Mouse (Mus musculus) thymus, postnatal 10 days (tissue): ENCODE measurements around the gene Gtf3c1.
"Not testable (repeated sequence)": the region's sequence is repeated elsewhere in the genome, so short reads cannot be mapped to it uniquely, and the experiment has no call there.

Source experiments
- DNase-seq, 2 experiments: peaks; one replicate each; pipeline ENCODE4 v3.0.0; 2021; ENCODE audit warnings: low spot score in 2 of 2

Gtf3c1 gene

DNA sequence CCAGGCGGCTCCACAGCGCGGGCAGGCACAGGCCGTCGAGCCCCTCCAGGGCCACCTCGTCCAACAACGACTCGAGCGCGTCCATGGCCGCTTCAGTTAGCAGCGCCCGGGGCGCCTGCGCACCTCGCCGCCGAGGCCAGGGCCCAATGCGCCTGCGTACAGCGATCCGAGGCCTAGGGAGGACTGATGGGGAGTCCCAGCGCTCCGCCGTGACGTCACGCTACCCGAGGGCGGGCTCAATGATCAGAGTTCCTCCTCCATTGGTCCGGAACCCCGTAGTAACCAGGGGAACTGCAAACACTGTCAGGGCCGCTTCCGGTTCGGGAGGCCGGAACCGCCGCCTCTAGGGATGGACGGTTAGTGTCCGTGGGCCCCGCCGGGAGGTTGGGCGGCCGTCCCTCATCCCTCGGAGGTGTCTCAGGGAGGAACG is at the start of gene Gtf3c1, which contains the start of gene D430042O09Rik:
Gene Gtf3c1, minus strand, starts transcription at position 188 of the 430 bp plus-strand sequence.
Gene D430042O09Rik, plus strand, starts transcription at position 296 of the 430 bp plus-strand sequence.
- DNase-seq: peak; percentile 99 to 100

DNA sequence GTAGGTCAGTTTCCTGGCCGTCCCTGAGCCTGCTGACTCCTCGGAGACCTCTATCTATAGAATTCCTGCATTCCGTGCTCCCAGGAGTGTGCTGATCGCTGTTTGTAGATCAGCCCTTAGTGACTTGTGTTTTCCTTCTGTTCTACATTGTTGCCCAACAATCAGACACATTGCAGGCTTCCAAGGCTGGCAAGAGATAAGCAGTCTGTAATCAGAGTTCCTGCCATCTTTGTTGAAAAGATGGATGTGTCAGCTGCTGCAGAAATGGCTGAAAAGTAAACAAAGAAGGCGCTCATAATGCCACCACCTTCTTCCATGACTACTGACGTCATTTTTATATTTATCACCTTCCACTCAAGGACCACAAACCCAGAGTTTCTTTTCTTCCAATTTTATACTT is 49.2 kb upstream of the Gtf3c1 start:
- DNase-seq: no peak

DNA sequence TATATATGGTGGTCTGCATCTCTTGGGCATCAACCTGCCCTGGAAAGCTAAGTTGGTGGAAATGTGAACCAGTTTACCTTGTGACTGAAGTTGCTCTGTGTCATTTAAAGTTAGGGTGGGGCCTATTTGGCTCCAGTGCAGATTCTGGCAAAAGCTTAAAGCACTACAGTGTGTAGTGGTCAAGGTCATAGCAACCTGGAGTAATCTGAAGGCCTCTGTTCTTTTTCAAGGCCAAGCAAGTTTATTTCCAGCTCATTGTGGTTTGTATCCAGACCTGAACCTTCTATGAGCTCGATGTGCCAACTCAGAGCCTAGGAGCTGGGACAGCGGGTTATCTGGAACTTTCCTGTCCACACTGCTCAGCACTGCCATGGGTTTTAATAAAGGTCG is 45.7 kb upstream of the Gtf3c1 start:
- DNase-seq: no peak

DNA sequence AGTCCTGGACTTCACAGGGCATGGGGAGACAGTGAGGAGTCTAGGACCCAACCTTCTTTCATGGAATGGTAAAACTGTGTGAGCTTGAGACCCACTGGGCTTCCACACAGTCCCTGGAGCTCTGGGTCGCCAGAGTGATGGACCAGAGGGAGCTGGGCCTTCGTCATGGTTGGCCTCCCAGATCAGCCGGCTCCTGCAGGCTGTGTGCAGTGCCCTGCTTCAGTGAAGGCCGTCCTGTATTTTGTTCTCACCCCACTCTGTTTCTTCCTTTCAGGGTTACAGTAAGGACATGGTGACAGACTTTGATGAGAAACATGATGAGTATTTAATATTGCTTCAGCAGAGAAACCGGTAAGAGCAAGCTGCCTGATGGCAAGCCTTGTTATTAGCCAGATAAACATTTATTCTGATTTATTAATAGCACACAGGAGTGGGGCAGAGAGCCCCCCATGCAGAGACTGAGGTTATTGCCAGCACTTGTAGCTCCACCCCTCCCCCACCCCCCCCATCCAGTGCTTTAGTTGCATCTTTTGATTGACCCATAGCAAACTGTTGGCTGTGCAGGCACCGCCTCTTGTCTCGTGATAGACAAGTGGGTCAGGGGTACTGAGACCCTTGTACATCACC is 45.2 kb upstream of the Gtf3c1 start:
- no peak for DNase-seq

DNA sequence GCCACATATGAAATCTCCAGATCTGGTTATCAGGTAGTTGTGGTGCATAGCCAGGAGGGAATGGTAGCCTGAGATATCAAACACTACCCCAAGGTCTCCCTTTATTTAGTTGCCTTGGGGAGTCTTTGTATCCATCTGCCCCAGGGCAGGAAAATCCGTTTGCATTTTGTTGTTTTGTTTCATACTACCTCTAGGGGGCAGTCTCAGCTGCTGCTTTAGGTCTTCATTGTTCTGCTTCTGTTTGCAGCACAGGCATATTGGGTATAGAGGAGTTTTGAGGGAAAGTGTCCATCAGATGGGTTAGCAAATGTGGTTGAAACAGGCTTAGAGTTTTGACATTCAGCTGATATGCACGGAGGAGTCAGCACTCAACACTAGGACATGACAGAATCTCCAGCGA is 40.6 kb upstream of the Gtf3c1 start:
- no peak for DNase-seq

DNA sequence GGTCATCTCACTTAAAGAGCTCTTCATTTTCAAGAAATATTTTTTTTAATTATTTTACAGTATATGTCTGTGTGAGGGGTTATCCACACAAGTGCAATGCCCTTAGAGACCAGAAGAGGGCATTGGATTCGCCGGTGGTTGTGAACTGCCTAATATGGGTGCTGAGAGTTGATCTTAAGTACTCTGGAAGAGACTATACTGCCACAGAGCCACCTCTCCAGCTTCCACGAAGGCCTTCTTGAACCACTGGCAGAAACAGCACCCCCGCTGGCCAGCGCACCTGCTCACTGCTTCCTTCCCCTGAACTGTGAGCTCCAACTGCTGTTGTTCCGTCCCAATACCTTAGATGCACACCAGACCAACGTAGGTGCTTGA is 39.7 kb upstream of the Gtf3c1 start:
- no peak for DNase-seq

DNA sequence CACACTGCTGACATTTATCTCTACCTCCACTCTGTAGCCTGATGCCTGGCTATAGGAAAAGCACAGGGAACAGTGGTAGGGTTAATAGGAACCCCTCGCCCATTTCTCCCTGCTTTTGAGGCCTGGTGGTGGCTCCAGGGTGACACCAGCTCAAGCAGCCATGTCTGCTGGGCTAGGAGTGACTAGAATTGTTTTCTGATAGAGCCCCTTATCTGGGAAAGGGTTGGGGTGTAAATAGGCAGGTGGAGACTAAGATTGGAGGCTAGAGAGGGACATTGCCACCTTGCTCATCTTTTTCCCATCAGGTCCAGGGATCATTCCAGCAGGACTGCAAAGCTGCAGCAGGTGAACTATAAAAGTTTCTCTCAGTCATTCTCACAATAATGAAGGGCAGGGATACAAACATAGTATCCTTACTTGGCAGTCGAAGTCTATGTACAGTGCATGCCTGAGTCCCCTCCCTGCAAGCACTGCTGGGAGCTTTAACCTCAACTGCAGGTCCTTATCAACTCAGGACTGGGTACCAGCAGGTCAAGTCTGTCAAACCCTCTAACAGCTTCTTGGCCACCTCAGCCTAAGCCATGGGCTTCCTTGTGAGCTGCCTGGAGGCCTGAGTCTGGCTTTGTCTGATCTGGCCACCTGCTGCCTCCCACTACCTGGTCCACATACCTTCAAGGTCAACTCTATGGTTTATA is 39.2 kb upstream of the Gtf3c1 start:
- DNase-seq: no peak

DNA sequence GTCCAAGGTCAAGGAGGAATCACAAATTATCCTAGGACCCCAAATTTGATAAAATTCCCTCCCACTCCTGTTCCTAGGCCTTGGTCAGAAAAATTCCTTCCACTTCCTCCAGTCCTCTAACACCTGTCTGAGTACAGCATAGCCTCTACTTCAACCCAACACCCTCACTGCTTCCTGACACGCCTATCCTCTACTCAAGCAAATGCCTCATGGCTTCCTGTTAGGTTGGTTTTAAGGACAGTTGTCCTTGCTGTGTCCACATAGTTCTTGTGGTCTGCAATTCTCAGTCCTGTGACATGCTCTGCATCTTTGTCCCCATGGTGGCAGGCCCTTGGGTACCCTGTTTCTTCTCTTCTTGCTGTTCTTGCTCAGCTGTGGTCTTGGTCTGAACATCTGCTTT is 37.2 kb upstream of the Gtf3c1 start:
- no peak for DNase-seq

DNA sequence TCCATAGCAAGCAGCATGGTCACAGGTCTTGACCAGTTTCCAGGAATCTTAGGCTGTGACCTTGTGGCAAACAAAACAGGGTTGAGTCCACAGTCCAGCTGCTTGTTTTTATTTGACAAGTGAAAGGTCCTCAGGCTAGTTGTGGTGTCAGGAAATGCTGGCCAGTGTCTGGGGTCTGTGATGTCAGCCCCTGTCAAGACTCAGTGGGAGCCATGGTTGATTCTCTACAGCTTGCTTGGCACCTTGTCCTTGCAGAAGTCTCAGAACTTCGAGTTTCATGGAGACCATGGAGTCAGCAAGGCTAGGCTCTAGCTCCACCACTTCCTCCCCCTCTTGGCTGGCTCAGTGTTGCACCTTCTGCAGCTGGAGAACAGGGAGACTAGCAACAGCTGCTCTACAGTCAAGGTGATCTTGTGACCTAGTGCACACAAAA is 33.7 kb upstream of the Gtf3c1 start:
- DNase-seq: no peak

DNA sequence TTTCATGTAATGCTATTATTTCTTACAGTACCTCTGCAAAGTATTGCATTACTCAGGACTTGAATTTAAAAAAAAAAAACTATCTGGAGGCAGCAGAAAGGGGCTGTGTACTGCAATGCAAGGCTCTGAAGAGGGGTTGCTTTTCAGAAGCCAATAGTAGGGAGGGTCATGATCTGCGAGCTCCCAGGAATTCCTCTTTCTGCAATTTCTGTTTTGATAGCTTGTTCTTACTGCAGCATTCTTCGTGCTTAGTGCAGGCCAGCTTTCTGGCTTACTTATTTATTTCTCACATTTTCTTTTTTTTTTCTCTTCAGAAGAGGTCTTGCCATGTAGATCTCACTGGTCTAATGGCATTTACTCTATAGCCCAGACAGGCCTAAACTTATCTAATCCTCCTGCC is 32.9 kb upstream of the Gtf3c1 start:
- no peak for DNase-seq

DNA sequence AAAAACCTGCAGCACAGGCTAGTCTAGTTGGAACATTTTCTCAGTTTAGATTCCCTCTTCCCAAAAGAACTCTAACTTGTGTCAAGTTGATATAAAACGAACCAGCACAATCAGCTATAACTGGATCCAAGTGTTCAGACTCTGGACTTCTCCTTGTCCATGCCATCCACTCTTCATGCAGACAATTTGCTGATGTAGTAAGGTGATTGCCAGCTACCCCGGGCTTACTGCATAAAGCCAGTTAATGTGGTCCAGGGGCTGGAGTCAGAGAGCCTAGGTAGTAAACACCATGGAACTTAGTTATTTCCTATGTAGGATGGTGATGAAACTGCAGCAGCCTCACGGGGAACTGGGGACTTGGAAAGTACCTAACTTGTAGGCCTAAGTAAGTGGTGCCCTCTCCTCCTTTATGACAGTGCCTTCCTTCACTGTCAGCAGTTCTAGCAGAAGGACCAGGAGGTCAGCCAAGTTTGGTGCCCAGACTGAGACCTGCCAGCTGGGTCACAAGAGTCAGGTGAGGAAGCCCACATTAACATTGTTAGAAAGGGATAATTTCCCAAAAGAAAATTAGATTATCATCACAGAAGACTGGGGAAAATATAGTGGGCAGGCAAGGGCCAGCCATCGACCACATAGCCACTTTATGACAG is 28.9 kb upstream of the Gtf3c1 start:
- no peak for DNase-seq

DNA sequence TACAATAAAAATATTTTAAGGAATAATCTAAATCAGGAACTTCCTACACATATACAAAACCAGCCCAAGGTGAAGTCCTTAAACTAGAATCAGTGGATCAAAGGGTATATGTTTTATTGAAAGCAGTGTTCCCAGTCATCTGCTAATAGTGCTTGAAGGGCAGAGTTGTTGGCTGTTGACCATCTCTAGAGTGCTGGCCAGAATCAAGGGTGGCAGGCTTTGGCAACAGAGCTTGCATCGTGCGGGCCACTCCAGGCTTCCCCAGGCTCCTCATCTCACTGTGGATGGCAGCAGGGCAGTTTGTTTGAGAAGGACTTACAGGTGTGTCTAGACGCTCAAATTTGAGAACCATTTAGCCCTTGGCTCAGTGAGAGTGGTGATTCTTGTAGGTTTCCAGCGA is 26.2 kb upstream of the Gtf3c1 start:
- DNase-seq: no peak

DNA sequence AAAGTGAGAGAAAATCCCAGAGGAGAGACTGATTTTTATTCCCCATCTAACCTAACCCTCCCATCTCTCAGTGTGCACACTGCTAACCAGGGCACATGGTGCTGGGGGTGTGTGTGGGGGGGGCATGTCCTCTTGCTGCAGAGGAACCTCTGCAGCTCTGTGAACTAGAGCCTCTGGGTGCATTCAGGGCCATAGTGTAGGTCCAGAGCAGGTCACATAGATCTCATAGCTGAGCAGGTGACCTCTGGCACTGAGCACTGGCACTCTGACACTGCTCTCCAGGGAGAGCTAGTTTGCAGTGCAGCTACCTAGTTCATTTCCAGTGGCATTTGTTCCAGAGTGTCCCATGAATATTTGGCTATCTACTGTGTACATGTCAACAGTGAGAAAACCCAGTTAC is 24.1 kb upstream of the Gtf3c1 start:
- DNase-seq: no peak

DNA sequence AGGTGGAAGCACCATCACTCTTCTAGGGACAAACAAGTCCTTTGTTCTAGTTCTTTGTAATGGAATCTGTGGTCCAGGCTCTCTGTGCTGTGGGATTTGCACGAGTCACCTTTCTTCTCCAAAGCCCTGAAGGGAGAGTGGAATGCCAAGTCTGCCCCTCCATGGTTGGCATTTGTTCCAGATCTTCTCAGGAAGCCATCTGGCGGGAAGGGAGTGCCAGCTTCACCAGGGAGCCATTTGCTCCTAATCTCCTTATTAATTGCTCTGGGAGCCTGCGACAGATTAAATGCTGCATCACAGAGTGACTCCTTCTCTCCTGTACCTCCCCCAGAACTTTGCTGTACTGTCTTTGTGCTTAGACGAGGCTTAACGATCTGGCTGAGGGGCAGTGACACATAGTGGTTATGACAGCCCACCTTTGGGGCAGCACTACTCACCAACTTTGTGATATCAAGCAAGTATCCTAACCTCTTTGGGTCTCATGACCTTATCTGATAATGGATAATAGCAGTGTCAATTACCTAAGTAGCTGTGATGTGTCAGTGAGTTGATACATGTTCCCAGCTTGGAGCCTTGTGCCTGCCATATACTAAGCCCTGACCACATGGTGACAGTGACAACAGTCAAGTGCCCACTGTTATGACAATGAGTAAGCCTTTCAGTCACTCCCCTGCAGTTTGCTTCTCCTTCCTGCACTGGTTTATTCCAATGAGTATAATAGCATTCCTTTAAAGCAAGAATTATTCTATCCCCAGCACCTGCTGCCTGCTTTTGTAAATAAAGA is 15.8 kb upstream of the Gtf3c1 start:
- no peak for DNase-seq

DNA sequence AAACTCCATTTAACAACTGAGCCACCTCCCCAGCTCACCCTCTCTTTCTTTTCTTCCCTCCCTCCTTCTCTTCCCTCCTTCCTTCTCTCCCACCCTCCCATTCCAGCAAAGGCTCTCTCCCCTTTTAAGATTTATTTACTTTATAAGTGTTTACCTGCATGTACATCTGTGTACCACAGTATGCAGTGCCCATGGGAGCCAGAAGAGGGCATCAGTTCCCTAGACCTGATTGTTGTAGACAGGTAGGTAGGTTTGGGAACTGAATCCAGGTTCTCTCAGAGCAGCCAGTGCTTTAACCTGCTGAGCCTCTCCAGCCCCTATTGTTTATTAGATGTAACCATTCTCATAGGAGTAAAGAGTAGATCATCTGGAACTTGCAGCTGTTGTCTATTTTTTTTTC is 14.5 kb upstream of the Gtf3c1 start:
- DNase-seq: peak in 1 of 2 experiments; percentile 10

DNA sequence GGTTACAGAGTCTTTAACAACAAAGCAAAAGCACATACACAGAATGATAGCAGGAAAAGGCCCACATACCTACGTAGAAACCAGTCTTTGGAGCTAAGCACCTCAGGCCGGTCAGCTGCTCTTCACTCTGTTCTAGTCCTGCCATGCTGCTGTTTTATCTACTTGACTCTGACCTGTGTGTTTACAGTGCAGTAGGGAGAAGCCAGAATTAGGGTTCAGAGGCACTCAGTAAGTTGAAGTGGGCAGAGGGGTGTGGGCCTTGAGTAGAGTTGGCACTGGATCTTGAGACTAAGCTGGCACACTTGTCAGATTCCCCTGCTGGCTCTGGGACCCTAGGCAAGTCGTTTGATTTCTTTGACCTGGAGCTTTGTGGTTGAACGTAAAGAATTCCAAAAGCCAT is 13.5 kb upstream of the Gtf3c1 start:
- no peak for DNase-seq

DNA sequence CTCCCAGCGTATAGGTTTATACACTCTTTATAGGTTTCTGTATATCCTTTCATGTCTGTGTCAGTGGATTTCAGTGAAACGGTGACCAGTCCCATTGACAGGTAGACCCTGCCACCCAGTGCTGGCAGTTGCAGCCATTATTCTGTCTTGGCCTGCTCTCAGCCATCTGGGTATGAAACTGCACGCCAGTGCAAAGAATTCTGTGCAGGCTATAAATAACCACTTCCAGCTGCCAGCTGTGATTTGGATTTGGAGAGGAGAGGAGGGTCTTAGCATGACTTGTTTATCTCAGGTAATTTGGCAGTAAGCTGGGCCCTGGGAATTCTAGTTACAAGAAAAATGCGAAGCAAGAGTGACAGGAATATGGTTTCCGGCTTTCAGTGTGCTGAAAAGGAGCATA is 12.8 kb upstream of the Gtf3c1 start:
- no peak for DNase-seq

DNA sequence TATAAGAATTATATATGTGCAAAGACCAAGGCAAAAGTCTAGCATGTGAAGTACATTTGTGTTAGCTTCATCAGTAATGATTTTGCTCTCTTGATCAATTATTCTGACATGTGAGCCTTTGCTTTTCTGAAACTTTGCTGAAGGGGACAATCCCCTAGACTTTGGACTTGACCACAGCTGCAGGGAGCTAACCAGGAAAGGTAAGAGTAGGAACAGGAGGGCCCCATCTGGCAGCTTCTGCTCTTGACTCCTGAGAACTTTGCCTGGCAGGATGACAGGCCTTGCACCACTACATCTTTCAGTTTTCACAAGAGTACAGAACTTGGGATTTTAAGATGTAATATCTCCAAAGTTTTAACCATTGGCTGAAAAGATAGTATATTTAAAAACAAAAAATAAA is 10.0 kb upstream of the Gtf3c1 start:
- DNase-seq: no peak

DNA sequence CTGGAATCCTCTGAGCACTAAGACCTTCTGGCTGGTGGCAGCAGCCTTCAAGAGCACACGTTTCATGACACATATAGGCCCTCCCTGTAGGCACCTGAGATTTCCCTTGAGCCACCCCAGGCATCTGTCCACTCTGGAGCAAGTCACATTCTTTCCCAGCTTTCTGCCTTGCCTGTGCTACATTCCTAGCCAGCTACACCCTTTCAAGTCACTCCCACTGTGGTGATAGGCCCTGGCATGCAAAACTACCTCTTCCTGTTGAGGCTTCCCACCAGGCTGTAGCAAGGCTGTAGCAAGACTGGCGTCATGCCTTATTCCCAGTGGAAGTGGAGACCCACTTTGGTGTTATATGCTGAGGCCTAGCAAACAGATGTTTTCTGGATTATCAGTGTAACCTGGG is 9.1 kb upstream of the Gtf3c1 start:
- no peak for DNase-seq

DNA sequence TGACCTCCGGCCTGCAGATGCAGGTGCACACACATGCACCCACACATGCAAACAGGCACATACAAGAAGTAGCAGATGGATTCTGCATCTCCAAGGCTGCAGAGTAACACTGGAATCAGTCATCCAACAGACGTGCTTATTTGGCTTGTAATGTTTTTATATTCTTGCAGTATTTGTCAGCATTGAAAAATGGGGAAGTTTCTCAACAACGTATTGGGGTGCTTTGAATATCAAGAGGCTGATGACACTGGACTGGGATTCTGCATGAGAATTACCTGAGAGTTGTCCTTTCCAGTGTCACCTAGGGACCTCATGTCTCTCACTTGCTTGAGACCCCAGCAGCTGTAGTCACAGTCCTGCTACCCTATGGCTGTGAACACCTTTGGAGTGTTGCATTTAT is 7.2 kb upstream of the Gtf3c1 start:
- no peak for DNase-seq

DNA sequence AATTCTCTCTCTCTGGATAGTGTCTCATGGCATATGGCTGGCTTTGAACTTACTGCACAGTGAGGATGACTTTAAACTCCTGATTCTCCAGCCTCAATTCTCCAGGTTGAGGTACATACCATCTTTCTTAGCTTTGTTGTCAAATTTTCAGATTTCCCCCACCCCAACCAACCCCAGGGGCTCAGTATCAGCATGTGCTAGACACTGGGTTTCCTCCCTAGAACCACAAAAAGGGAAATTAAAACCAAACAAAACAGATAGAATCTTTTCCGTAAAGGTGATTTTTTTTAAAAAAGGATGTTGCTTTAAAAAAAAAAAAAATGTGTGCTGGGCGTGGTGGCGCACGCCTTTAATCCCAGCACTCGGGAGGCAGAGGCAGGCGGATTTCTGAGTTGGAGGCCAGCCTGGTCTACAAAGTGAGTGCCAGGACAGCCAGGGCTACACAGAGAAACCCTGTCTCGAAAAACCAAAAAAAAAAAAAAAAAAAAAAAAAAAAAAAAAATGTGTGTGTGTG is 6.0 kb upstream of the Gtf3c1 start:
- DNase-seq: not testable (repeated sequence)

DNA sequence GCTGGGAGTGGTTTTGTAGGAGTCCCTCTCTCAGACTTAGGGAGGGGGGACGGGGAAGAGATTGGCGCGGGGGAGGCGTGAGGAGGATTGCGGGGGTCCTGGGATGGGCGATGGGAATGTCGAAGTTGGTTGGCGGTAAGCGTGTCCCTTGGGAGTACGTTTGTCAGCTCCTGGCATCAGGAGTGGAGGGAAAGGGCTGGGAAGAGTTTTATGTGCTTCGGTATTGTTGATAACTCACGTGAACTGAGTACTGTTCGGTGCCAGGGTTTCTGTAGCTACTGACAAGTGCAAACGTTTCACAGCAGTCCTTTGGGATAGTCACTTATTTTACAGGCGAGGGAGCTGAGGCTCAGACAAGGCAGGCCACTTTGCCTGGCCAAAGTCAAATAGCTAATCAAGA is 520 bp upstream of the Gtf3c1 start:
- DNase-seq: no peak
